Mouse (Mus musculus): Measurements from ENCODE around the gene Mul1. TPM values are rescaled to one million over a fixed set of nuclear protein-coding genes. Genes with fewer than 3 reads are reported as not detected.

The Mul1 gene
- total RNA-seq, 1 experiment, result 58.4 TPM

DNA sequence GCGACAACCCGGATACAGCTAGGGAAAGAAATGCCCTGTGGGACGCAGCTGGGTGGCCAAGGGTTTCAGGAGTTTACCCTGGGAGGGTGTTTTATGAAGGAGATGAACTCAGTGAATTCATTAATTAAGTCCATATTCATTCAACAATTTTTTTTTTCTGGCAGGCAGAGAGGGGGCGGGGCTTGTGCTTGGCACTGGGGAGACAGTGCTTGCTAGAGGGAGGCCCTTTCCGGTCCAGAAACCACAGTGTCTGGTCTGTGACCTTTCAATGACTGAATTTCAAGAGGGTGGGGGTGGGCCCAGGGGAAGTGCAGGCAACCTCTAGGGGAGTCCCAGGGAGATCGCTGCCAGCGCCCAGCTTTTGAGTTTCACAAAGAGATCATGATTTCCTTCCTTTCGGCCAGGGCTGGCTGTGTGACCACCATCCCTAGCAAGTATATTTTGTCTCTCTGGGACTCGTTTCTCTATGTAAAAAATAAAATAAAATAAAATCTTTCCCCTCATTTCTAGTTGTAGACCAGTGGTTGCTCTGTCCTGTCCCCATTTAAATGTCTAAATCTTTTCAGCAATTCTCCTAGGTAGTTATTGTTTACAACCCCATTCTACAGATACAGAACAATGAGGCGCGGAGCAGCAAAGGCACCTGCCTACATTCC is 29.5 kb downstream of the Mul1 start:
- Histone ChIP-seq H3K36me3 (ENCODE audit: control insufficient read depth, insufficient read depth, low read length, poor library complexity, severe bottlenecking) (no peaks in the 10 kb centered on the region), H3K4me1 (ENCODE audit: control insufficient read depth in 2 of 2, insufficient read depth in 2 of 2, low read length in 2 of 2, poor library complexity in 1 of 2) (peaks cover 5 to 38% of the 10 kb centered on the region in 2 experiments; a peak in 3 of 4 replicates), H3K27ac (ENCODE audit: insufficient read depth, low read depth, low read length, poor library complexity, severe bottlenecking) (peak overlapping the region; percentile 14; the same call in 1 of the 2 replicates), H3K9ac (ENCODE audit: insufficient read depth, low read depth, low read length, poor library complexity, severe bottlenecking) (peak overlapping the region; percentile 30; the same call in 1 of the 2 replicates), H3K4me3 (ENCODE audit: insufficient read depth in 1 of 2, low read depth in 1 of 2, low read length in 2 of 2, poor library complexity in 1 of 2, severe bottlenecking in 1 of 2) (peak overlapping the region; percentile 29 to 51; a peak in 2 of 4 replicates), H3K9me3 (ENCODE audit: control insufficient read depth, insufficient read depth, low read depth, low read length) (no peaks in the 10 kb centered on the region)
- DNase-seq (ENCODE audit: low read depth, low spot score), result no peak
- in situ Hi-C loops (cut with MboI; ENCODE audit: low sequenced_read_pairs in 2 of 2, unreplicated experiment in 2 of 2), result loop anchor here in 1 of 2 experiments (25.0 kb wide), 1 partner anchor 1373 kb away; the partner anchor contains the start of gene Pax7
- TF ChIP-seq ZC3H11A (IDR thresholded peaks at IDR 0.05; ENCODE audit: borderline replicate concordance, low read depth, low read length) (no peak), MAFK (IDR thresholded peaks at IDR 0.05; ENCODE audit: insufficient read depth, low read depth, low read length) (no peak), ZNF384 (IDR thresholded peaks at IDR 0.05; ENCODE audit: low read depth, low read length) (0 out of 2 replicates have a peak, but pooled peaks have one; percentile 11), CHD2 (IDR thresholded peaks at IDR 0.05; ENCODE audit: low read depth, low read length) (no peak)

DNA sequence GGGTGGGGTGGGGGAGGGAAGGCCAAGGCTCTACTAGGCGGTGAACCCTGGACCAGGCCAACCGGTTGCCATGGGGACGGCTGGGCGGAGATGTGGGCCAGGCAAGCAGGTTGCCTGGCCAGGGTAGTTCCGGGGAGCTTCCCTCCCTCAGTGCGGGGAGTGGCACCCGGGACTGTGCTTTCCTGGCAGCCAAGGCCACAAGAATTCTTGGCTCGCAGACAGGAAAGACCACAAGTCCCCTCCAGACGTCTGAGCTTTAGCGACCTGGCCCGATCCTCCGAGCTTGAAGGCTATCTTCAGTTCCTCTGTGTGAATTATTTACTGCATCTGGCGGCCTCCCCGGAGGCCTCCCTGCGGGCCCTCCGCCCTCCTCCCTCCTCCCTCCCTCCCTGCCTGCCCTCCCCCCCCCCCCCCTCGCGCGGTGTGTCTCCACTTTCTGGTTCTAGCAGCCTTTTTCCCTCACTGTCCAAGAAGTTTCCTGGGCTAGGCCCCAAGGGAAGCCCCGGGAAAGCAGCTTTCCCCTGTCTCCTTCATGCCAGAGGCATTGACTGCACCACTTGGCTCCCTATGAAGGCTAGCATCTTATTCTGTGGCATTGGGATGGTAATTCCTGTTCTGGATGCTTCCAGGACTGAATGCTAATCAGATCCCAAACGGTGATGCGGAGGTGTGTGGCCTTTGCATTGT is 30.3 kb downstream of the Mul1 start:
- H3K27ac ChIP-seq (ENCODE audit: insufficient read depth, low read depth, low read length, poor library complexity, severe bottlenecking), result peak overlapping the region; percentile 55; the same call in 1 of the 2 replicates
- no peaks in the 10 kb centered on the region for H3K36me3 ChIP-seq (ENCODE audit: control insufficient read depth, insufficient read depth, low read length, poor library complexity, severe bottlenecking)
- no peaks in the 10 kb centered on the region for H3K9me3 ChIP-seq (ENCODE audit: control insufficient read depth, insufficient read depth, low read depth, low read length)
- no peak overlapping the region; the same call in 1 of the 2 replicates for H3K9ac ChIP-seq (ENCODE audit: insufficient read depth, low read depth, low read length, poor library complexity, severe bottlenecking)
- peak overlapping the region; percentile 29 to 51; a peak in 3 of 4 replicates for H3K4me3 ChIP-seq (ENCODE audit: insufficient read depth in 1 of 2, low read depth in 1 of 2, low read length in 2 of 2, poor library complexity in 1 of 2, severe bottlenecking in 1 of 2)
- DNase-seq (ENCODE audit: low read depth, low spot score), result no peak
- in situ Hi-C loops (cut with MboI; ENCODE audit: low sequenced_read_pairs in 2 of 2, unreplicated experiment in 2 of 2), result loop anchor here in 1 of 2 experiments (25.0 kb wide), 1 partner anchor 1372 kb away; the partner anchor contains the start of gene Pax7
- TF ChIP-seq ZC3H11A (IDR thresholded peaks at IDR 0.05; ENCODE audit: borderline replicate concordance, low read depth, low read length) (no peak), CHD2 (IDR thresholded peaks at IDR 0.05; ENCODE audit: low read depth, low read length) (no peak), ZNF384 (IDR thresholded peaks at IDR 0.05; ENCODE audit: low read depth, low read length) (no peak), HCFC1 (IDR thresholded peaks at IDR 0.05; ENCODE audit: borderline replicate concordance, insufficient read depth, low read length) (no peak), MAFK (IDR thresholded peaks at IDR 0.05; ENCODE audit: insufficient read depth, low read depth, low read length) (no peak)
- H3K4me1 ChIP-seq (ENCODE audit: control insufficient read depth in 2 of 2, insufficient read depth in 2 of 2, low read length in 2 of 2, poor library complexity in 1 of 2), result peaks cover 5 to 36% of the 10 kb centered on the region in 2 experiments; a peak in 3 of 4 replicates

DNA sequence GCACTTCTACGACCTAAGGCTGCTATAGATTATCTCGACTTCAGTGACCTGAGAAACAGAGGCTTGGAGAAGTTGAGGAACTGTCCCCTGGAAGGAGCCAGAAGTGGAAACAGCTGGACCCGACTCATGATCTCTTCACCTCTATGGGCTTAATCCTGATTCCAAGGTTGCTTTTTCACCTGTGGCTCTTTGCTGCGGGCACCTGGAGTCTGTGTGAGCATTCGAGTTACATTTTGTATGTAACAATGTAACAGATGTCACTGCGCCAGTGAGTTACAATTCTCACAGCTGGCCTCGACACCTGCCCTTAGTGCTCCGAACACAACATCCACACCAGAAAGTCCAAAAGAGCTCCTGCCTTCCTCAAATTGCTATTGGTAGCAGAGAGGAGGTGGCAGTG is 31.0 kb downstream of the Mul1 start:
- H3K4me3 ChIP-seq (ENCODE audit: insufficient read depth in 1 of 2, low read depth in 1 of 2, low read length in 2 of 2, poor library complexity in 1 of 2, severe bottlenecking in 1 of 2), result no peak overlapping the region
- H3K9me3 ChIP-seq (ENCODE audit: control insufficient read depth, insufficient read depth, low read depth, low read length), result no peaks in the 10 kb centered on the region
- H3K36me3 ChIP-seq (ENCODE audit: control insufficient read depth, insufficient read depth, low read length, poor library complexity, severe bottlenecking), result no peaks in the 10 kb centered on the region
- no peak for TF ChIP-seq HCFC1 (IDR thresholded peaks at IDR 0.05; ENCODE audit: borderline replicate concordance, insufficient read depth, low read length)
- TF ChIP-seq ZC3H11A (IDR thresholded peaks at IDR 0.05; ENCODE audit: borderline replicate concordance, low read depth, low read length), result no peak
- TF ChIP-seq CHD2 (IDR thresholded peaks at IDR 0.05; ENCODE audit: low read depth, low read length), result no peak
- TF ChIP-seq ZNF384 (IDR thresholded peaks at IDR 0.05; ENCODE audit: low read depth, low read length), result no peak
- no peak for TF ChIP-seq MAFK (IDR thresholded peaks at IDR 0.05; ENCODE audit: insufficient read depth, low read depth, low read length)
- in situ Hi-C loops (cut with MboI; ENCODE audit: low sequenced_read_pairs in 2 of 2, unreplicated experiment in 2 of 2), result loop anchor here in 1 of 2 experiments (25.0 kb wide), 1 partner anchor 1372 kb away; the partner anchor contains the start of gene Pax7
- H3K27ac ChIP-seq (ENCODE audit: insufficient read depth, low read depth, low read length, poor library complexity, severe bottlenecking), result no peak overlapping the region
- no peak for DNase-seq (ENCODE audit: low read depth, low spot score)
- peaks cover 5 to 36% of the 10 kb centered on the region in 2 experiments; a peak in 3 of 4 replicates for H3K4me1 ChIP-seq (ENCODE audit: control insufficient read depth in 2 of 2, insufficient read depth in 2 of 2, low read length in 2 of 2, poor library complexity in 1 of 2)
- H3K9ac ChIP-seq (ENCODE audit: insufficient read depth, low read depth, low read length, poor library complexity, severe bottlenecking), result no peak overlapping the region

GRCm38 (mm10) chr4:138466690-138467089 is 32.2 kb downstream of the Mul1 start:
- DNase-seq (ENCODE audit: low read depth, low spot score), result no peak

More at GRCm38 (mm10) chr4:138466690-138467089, 32.2 kb downstream of the Mul1 start:
- H3K4me3 ChIP-seq (ENCODE audit: insufficient read depth in 1 of 2, low read depth in 1 of 2, low read length in 2 of 2, poor library complexity in 1 of 2, severe bottlenecking in 1 of 2), result no peak overlapping the region
- in situ Hi-C loops (cut with MboI; ENCODE audit: low sequenced_read_pairs in 2 of 2, unreplicated experiment in 2 of 2), result loop anchor here in 1 of 2 experiments (25.0 kb wide), 1 partner anchor 1371 kb away; the partner anchor contains the start of gene Pax7
- H3K4me1 ChIP-seq (ENCODE audit: control insufficient read depth in 2 of 2, insufficient read depth in 2 of 2, low read length in 2 of 2, poor library complexity in 1 of 2), result peaks cover 5 to 34% of the 10 kb centered on the region in 2 experiments; a peak in 3 of 4 replicates
- H3K9me3 ChIP-seq (ENCODE audit: control insufficient read depth, insufficient read depth, low read depth, low read length), result no peaks in the 10 kb centered on the region
- TF ChIP-seq MAFK (IDR thresholded peaks at IDR 0.05; ENCODE audit: insufficient read depth, low read depth, low read length) (no peak), CHD2 (IDR thresholded peaks at IDR 0.05; ENCODE audit: low read depth, low read length) (no peak), ZC3H11A (IDR thresholded peaks at IDR 0.05; ENCODE audit: borderline replicate concordance, low read depth, low read length) (no peak)
- H3K27ac ChIP-seq (ENCODE audit: insufficient read depth, low read depth, low read length, poor library complexity, severe bottlenecking), result no peak overlapping the region
- no peaks in the 10 kb centered on the region for H3K36me3 ChIP-seq (ENCODE audit: control insufficient read depth, insufficient read depth, low read length, poor library complexity, severe bottlenecking)
- H3K9ac ChIP-seq (ENCODE audit: insufficient read depth, low read depth, low read length, poor library complexity, severe bottlenecking), result no peak overlapping the region
